Mouse (Mus musculus) heart, adult 2 months (tissue): ENCODE data around the gene Usp18. TPM values are rescaled to one million over a fixed set of nuclear protein-coding genes. Genes with fewer than 3 reads are reported as not detected.

Experiments
- DNase-seq, 2 experiments: peaks; one replicate each; pipeline ENCODE4 v3.0.0; 2021
- H3K27ac ChIP-seq: fragments of 200-600 bp; 2 replicates; pipeline ENCODE4 v1.8.1; 2022
- H3K27me3 ChIP-seq: fragments of 200-500 bp; 2 replicates; pipeline ENCODE4 v1.6.1; 2012; ENCODE audit warnings: mild to moderate bottlenecking, low read length, inconsistent platforms, mixed read lengths; ENCODE audit not compliant: control insufficient read depth, insufficient read depth
- H3K36me3 ChIP-seq: fragments of 200-500 bp; 2 replicates; pipeline ENCODE4 v1.6.1; 2012; ENCODE audit warnings: low read length, inconsistent platforms; ENCODE audit not compliant: control insufficient read depth, insufficient read depth
- H3K4me1 ChIP-seq: fragments of 200-500 bp; 2 replicates; pipeline ENCODE4 v1.6.1; 2011; ENCODE audit warnings: low read length; ENCODE audit not compliant: control insufficient read depth, insufficient read depth
- H3K4me3 ChIP-seq: fragments of 200-600 bp; 2 replicates; pipeline ENCODE4 v1.8.1; 2022
- H3K79me2 ChIP-seq: fragments of 200-500 bp; replicated peaks from 2 replicates; pipeline ENCODE4 v1.6.1; 2012; ENCODE audit warnings: mild to moderate bottlenecking, inconsistent platforms, low read length, moderate library complexity, mixed read lengths; ENCODE audit not compliant: control insufficient read depth, insufficient read depth
- H3K9ac ChIP-seq: fragments of 200-500 bp; 2 replicates; pipeline ENCODE4 v1.6.1; 2012; ENCODE audit warnings: low read depth, mild to moderate bottlenecking, control low read depth, inconsistent platforms, low read length, mixed read lengths
- CTCF ChIP-seq: fragments of 200-600 bp; IDR thresholded peaks from 2 replicates; pipeline ENCODE4 v1.8.1; 2022; ENCODE audit warnings: antibody characterized with exemption, mild to moderate bottlenecking, moderate library complexity
- EP300 ChIP-seq: fragments of 200-500 bp; IDR thresholded peaks from 2 replicates; pipeline ENCODE4 v1.6.1; 2011; ENCODE audit warnings: low read depth, low read length, control low read depth; ENCODE audit not compliant: insufficient read depth
- POLR2A ChIP-seq: fragments of 200-500 bp; IDR thresholded peaks from 2 replicates; pipeline ENCODE4 v1.6.1; 2011; ENCODE audit warnings: mild to moderate bottlenecking, low read depth, low read length, control low read depth; ENCODE audit not compliant: insufficient read depth
- WGBS: fragments of 180-500 bp; shearing (Covaris S2); methylation state at CpG from one replicate; pipeline ENCODE4 v1.1.7; 2018; 5-methylcytosine and 5-hydroxymethylcytosine counted together
- intact Hi-C: fragments of 180-260 bp; cut with DNase I; formaldehyde crosslinking; loops from one replicate; pipeline ENCODE4 v1.15.1; 2025
- polyA plus RNA-seq: library from polyadenylated mRNA; depleted of rRNA; stranded (reverse); fragments of >200 nt; gene quantifications from 2 replicates; pipeline ENCODE4 v1.2.3, GENCODE M21; 2012
- total RNA-seq, 2 experiments: library from RNA; stranded (reverse); gene quantifications; 2 replicates each; pipeline ENCODE4 v1.2.3; 2021

Gene Usp18
- total and polyA plus RNA-seq, 3 experiments, result 1.3 to 3.9 (median 1.5) TPM

DNA sequence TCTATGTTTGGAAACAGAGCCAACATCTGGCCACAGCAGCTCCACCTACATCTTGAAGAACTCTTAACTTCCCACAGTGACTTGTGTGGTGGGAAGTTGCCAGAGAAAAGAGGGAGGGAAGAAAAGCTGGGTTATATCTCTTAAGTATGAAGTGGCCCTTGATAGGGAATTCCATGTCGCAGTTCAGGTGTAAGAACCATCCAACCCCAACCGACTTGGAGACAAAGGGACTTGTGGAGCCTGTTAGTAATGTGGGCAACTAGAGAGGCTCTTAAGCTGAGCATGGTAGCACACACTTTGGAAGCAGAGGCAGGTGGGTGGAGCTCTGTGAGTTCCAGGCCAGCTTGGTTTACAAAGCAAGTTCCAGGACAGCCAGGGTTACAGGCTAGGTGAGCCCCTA is 36.1 kb upstream of the Usp18 start:
- DNase-seq, result no peak
- WGBS, result 77% methylated on average over 2 of the region's 2 CpGs
- Histone ChIP-seq H3K4me3 (no peak overlapping the region), H3K27ac (no peak overlapping the region), H3K4me1 (no peaks in the 10 kb centered on the region; the same call in none of the 2 replicates), H3K9ac (no peak overlapping the region), H3K79me2 (no peaks in the 10 kb centered on the region), H3K27me3 (no peaks in the 10 kb centered on the region), H3K36me3 (no peaks in the 10 kb centered on the region; the same call in 1 of the 2 replicates)
- intact Hi-C loops, result no loop called here
- TF ChIP-seq CTCF (no peak), EP300 (no peak), POLR2A (no peak)

DNA sequence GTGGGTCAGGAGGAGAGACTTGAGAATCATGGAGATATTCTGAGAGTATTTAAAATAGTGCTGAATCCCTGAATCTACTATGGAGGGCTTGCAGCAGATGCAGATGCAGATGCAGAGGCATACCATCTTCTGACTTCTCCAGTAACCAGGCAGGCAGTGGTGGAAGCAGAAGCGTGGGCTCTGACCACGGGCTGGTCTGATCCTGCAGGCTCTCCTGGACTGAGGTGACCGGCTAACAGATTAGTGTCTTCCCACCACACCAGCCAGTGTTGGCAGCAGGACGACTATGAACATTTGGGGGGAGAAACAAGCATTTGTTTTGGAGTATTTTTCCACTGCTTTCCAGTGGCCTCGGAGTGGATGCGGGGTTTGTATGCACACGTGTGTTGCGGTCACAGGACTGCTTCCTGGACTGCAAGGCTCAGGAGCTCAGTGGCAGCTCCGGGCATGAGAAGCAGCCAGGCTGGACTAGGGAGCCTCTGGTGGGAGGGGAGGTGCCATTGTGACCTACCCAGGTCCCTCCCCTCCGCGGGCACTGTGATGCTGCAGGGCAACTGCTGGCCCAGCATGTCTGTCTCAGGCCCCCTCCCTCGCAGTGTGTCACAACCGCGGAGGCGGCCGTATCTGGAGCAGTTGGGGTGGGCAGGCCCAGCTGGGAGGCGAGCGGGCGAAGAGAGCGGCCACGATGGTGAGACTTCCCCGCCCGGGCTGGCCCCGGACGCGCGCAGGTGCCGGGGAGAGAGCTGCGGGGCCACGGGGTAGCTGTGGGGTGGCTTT is 35.4 kb upstream of the Usp18 start, which contains the start of gene Tuba8:
Gene Tuba8, plus strand, starts transcription at position 548 of the 777 bp plus-strand sequence.
- H3K4me3 ChIP-seq, result peak within 1 kb of the TSS; percentile 57
- intact Hi-C loops, result no loop called here
- no peaks in the 10 kb centered on the region for H3K27me3 ChIP-seq
- H3K79me2 ChIP-seq, result no peaks in the 10 kb centered on the region
- H3K36me3 ChIP-seq, result no peaks in the 10 kb centered on the region; the same call in 1 of the 2 replicates
- H3K9ac ChIP-seq, result peak within 1 kb of the TSS; percentile 79
- H3K4me1 ChIP-seq, result peaks cover 3% of the 10 kb centered on the region
- peak within 1 kb of the TSS; percentile 93 for H3K27ac ChIP-seq
- 0 out of 2 replicates have a peak, but pooled peaks have one; percentile 42 for TF ChIP-seq EP300
- TF ChIP-seq CTCF, result no peak
- peak; percentile 84 for TF ChIP-seq POLR2A
- WGBS, result 4% methylated on average over 30 of the region's 30 CpGs
- DNase-seq, result peak; percentile 79 to 87

DNA sequence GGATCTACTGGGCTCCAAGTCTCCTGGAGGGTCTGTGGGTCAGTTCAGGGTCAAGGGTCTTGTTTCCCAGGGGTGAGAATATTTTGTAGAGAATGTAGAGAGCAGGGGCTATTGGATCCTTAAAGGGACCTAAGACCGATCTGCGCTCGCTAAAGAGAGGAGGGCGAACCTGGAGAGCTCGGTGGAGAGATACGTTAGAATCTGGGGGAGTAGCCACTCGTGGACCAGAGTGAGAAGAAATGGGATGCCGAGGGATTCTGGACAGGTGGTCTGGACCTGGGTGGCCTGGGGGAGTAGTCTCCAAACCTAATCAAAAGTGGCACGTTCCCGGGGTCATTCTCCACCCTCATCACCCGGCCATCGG is 34.8 kb upstream of the Usp18 start:
- Histone ChIP-seq H3K4me3 (peak overlapping the region; percentile 57), H3K4me1 (peaks cover 3% of the 10 kb centered on the region), H3K27ac (peak overlapping the region; percentile 93), H3K9ac (peak overlapping the region; percentile 79), H3K27me3 (no peaks in the 10 kb centered on the region), H3K79me2 (no peaks in the 10 kb centered on the region), H3K36me3 (peaks cover 3% of the 10 kb centered on the region; the same call in 1 of the 2 replicates)
- DNase-seq, result peak in 1 of 2 experiments; percentile 28
- intact Hi-C loops, result no loop called here
- TF ChIP-seq POLR2A (no peak), EP300 (no peak), CTCF (no peak)
- WGBS, result 3% methylated on average over 12 of the region's 12 CpGs

DNA sequence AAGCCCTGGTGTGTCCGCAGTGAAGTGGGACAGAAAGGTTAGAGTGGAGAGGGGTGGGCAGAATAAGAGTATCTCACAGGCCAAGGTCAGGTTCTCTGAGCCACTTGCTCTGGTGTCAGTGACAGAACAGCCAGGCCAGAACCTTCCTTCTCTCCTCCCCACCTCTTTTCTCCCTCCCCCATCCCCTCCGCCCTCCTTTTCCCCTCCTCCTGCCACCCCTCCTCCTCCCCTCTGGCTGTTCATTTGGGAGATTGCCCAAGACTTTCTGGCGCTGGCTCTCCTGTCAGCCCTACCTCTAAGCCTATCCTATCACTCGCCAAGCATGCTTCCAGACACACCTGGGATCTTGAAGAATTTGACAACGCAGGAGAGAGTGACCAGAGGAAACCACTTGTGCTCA is 34.0 kb upstream of the Usp18 start:
- 17% methylated on average over 4 of the region's 5 CpGs for WGBS
- Histone ChIP-seq H3K9ac (peak overlapping the region; percentile 79), H3K27ac (peak overlapping the region; percentile 93), H3K4me3 (peak overlapping the region; percentile 57), H3K27me3 (no peaks in the 10 kb centered on the region), H3K4me1 (peaks cover 6% of the 10 kb centered on the region), H3K79me2 (no peaks in the 10 kb centered on the region), H3K36me3 (peaks cover 3% of the 10 kb centered on the region; the same call in 1 of the 2 replicates)
- intact Hi-C loops, result no loop called here
- DNase-seq, result peak; percentile 52 to 62
- peak; percentile 81 for TF ChIP-seq POLR2A
- no peak for TF ChIP-seq CTCF
- TF ChIP-seq EP300, result peak; percentile 72; the same call in 1 of the 2 replicates

DNA sequence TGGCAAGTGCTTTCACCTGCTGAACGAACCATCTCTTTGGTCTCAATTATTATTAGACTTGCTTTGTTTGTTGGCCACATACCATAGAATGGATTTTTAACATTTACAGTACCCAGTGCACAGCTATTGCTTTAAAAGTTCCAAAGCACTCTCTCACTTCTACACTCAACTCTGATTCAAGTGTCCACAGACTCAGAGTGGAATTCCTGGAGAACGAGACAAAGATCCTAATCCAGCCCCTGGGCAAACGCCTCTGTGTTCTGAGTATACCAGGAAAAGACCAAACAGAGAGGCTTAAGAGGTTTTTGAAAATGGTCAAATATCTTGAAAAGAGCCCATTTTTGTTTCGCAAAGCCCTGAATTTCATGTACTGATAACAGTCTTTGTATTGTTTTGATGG is 32.7 kb upstream of the Usp18 start:
- H3K4me1 ChIP-seq, result peaks cover 10% of the 10 kb centered on the region
- no peaks in the 10 kb centered on the region for H3K79me2 ChIP-seq
- DNase-seq, result no peak
- TF ChIP-seq CTCF (no peak), POLR2A (no peak), EP300 (no peak)
- H3K9ac ChIP-seq, result no peak overlapping the region
- H3K27me3 ChIP-seq, result no peaks in the 10 kb centered on the region
- H3K36me3 ChIP-seq, result peaks cover 3% of the 10 kb centered on the region
- 60% methylated on average over 4 of the region's 4 CpGs for WGBS
- intact Hi-C loops, result no loop called here
- H3K27ac ChIP-seq, result no peak overlapping the region
- no peak overlapping the region for H3K4me3 ChIP-seq

DNA sequence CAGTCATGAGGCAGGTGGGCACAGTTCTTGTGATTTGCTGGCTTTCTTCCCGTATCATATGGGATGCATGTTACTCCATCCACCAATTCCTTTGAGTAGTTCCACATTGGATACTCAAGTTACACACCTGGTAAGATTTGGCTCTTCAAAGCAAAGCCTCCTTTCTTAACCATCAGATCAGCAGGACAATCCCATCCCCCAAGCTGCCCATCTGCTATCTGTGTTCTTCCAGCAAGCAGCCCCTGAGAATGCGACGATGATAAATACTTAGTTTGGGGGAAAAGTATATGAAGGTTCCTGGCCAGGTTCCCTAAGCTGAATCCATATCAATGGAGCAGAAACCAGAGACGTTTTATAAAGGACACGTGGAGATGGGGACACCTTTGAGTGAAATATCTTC is 31.5 kb upstream of the Usp18 start:
- intact Hi-C loops, result no loop called here

More for the DNA sequence above, 31.5 kb upstream of the Usp18 start:
- peaks cover 3% of the 10 kb centered on the region for H3K36me3 ChIP-seq
- peaks cover 16% of the 10 kb centered on the region for H3K4me1 ChIP-seq
- no peak for DNase-seq
- WGBS, result 68% methylated on average over 5 of the region's 5 CpGs
- H3K27ac ChIP-seq, result peak overlapping the region; percentile 76; the same call in 1 of the 2 replicates
- no peak overlapping the region for H3K9ac ChIP-seq
- H3K79me2 ChIP-seq, result no peaks in the 10 kb centered on the region
- H3K27me3 ChIP-seq, result no peaks in the 10 kb centered on the region
- H3K4me3 ChIP-seq, result no peak overlapping the region
- no peak for TF ChIP-seq EP300
